Mouse (Mus musculus) limb, embryonic 13.5 days (tissue): ENCODE measurements at regions not wholly inside any gene's neighbourhood (a gene's known extent, or its start where the extent isn't known, plus 50 kb on each side); places are given as distances from the start of the nearest gene placed in this dataset.

ENCODE experiments used
- ATAC-seq: fragments of 200-750 bp; cut with Nextera tagmentation; 2 replicates; pipeline ENCODE4 v1.8.0; 2017; ENCODE audit warnings: low read depth, moderate number of reproducible peaks, moderate TSS enrichment; ENCODE audit not compliant: low FRiP score
- H3K27ac ChIP-seq: fragments of 300-500 bp; sonication (generic); 2 replicates; pipeline ENCODE4 v1.5.1; 2015; ENCODE audit warnings: inconsistent platforms, mild to moderate bottlenecking, moderate library complexity
- H3K27me3 ChIP-seq: fragments of 300-500 bp; sonication (generic); 2 replicates; pipeline ENCODE4 v1.6.1; 2015; ENCODE audit warnings: mild to moderate bottlenecking, inconsistent platforms
- H3K36me3 ChIP-seq: fragments of 300-500 bp; sonication (generic); 2 replicates; pipeline ENCODE4 v1.6.1; 2015; ENCODE audit warnings: inconsistent platforms, mild to moderate bottlenecking, moderate library complexity
- H3K4me1 ChIP-seq: fragments of 300-500 bp; sonication (generic); 2 replicates; pipeline ENCODE4 v1.6.1; 2015; ENCODE audit warnings: inconsistent platforms
- H3K4me2 ChIP-seq: fragments of 300-500 bp; sonication (generic); replicated peaks from 2 replicates; pipeline ENCODE4 v1.6.1; 2015; ENCODE audit warnings: inconsistent platforms, mild to moderate bottlenecking, moderate library complexity
- H3K4me3 ChIP-seq: fragments of 300-500 bp; sonication (generic); 2 replicates; pipeline ENCODE4 v1.5.1; 2015; ENCODE audit warnings: moderate library complexity, mild to moderate bottlenecking, inconsistent platforms
- H3K9ac ChIP-seq: fragments of 300-500 bp; sonication (generic); 2 replicates; pipeline ENCODE4 v1.6.1; 2015; ENCODE audit warnings: mild to moderate bottlenecking, inconsistent platforms
- H3K9me3 ChIP-seq: fragments of 300-500 bp; sonication (generic); 2 replicates; pipeline ENCODE4 v1.6.1; 2016; ENCODE audit warnings: inconsistent platforms
- WGBS: fragments of 180-500 bp; shearing (Covaris S2); methylation state at CpG from one replicate; pipeline ENCODE4 v1.1.7; 2015; 5-methylcytosine and 5-hydroxymethylcytosine counted together

GRCm38 (mm10) chr2:94665850-94666249, 227.9 kb upstream of the Api5 start:
- no peak for ATAC-seq
- H3K9ac ChIP-seq: no peak overlapping the region

DNA sequence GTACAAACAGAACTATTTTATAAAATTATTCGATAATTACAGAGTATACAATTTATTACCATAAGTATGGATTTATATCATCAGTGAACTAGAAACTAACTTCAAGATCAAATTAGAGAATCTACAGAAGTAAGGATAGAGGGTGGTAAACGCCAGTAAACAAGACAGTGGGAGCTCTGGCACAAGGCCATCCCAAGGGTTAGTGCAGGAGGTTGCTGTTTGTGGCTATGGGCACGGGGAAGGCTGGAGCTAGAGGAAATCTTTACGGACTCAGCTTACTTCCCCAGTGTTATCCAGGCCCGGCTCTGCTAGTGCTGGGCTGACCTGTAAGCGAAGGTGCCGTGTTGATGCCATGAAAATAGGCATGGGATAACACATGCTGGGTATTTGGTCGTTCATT, 220.5 kb upstream of the Api5 start:
- Histone ChIP-seq H3K9ac (no peak overlapping the region), H3K36me3 (no peaks in the 10 kb centered on the region), H3K27me3 (no peaks in the 10 kb centered on the region), H3K4me3 (no peak overlapping the region), H3K9me3 (no peaks in the 10 kb centered on the region), H3K4me1 (no peaks in the 10 kb centered on the region), H3K4me2 (no peak overlapping the region), H3K27ac (no peak overlapping the region)
- WGBS: 78% methylated on average over 8 of the region's 8 CpGs
- no peak for ATAC-seq

More at GRCm38 (mm10) chr2:94665850-94666249, 227.9 kb upstream of the Api5 start:
- Histone ChIP-seq H3K4me3 (no peak overlapping the region), H3K9me3 (no peaks in the 10 kb centered on the region), H3K4me2 (no peak overlapping the region), H3K4me1 (no peaks in the 10 kb centered on the region), H3K27me3 (no peaks in the 10 kb centered on the region), H3K27ac (no peak overlapping the region), H3K36me3 (no peaks in the 10 kb centered on the region)
- WGBS: 88% methylated on average over 2 of the region's 2 CpGs
